Mouse (Mus musculus) liver, embryonic 15.5 days (tissue): ENCODE data around the gene Mmp23. TPM values are rescaled to one million over a fixed set of nuclear protein-coding genes. Genes with fewer than 3 reads are reported as not detected.
A peak's percentile ranks its signal among the peaks of the same experiment; 100 is the strongest.
"Not testable (repeated sequence)": the region's sequence is repeated elsewhere in the genome, so short reads cannot be mapped to it uniquely, and the experiment has no call there.

Experiments
- ATAC-seq: fragments of 200-750 bp; cut with Nextera tagmentation; 2 replicates; pipeline ENCODE4 v1.8.0; 2017; ENCODE audit warnings: moderate number of reproducible peaks, mild to moderate bottlenecking, moderate library complexity; ENCODE audit not compliant: insufficient read depth
- H3K27ac ChIP-seq: fragments of 300-500 bp; sonication (generic); replicated peaks from 2 replicates; pipeline ENCODE4 v1.5.1; 2015; ENCODE audit warnings: mild to moderate bottlenecking, inconsistent platforms
- H3K27me3 ChIP-seq: fragments of 300-500 bp; sonication (generic); 2 replicates; pipeline ENCODE4 v1.6.1; 2015; ENCODE audit warnings: mild to moderate bottlenecking, inconsistent platforms
- H3K36me3 ChIP-seq: fragments of 300-500 bp; sonication (generic); replicated peaks from 2 replicates; pipeline ENCODE4 v1.6.1; 2015; ENCODE audit warnings: moderate library complexity, mild to moderate bottlenecking, inconsistent platforms
- H3K4me1 ChIP-seq: fragments of 300-500 bp; sonication (generic); replicated peaks from 2 replicates; pipeline ENCODE4 v1.6.1; 2015; ENCODE audit warnings: inconsistent platforms
- H3K4me2 ChIP-seq: fragments of 300-500 bp; sonication (generic); 2 replicates; pipeline ENCODE4 v1.6.1; 2015; ENCODE audit warnings: moderate library complexity, mild to moderate bottlenecking, inconsistent platforms
- H3K4me3 ChIP-seq: fragments of 300-500 bp; sonication (generic); replicated peaks from 2 replicates; pipeline ENCODE4 v1.5.1; 2015; ENCODE audit warnings: mild to moderate bottlenecking, inconsistent platforms
- H3K9ac ChIP-seq: fragments of 300-500 bp; sonication (generic); 2 replicates; pipeline ENCODE4 v1.6.1; 2015; ENCODE audit warnings: moderate library complexity, mild to moderate bottlenecking, inconsistent platforms
- H3K9me3 ChIP-seq: fragments of 300-500 bp; sonication (generic); replicated peaks from 2 replicates; pipeline ENCODE4 v1.6.1; 2016; ENCODE audit warnings: inconsistent platforms
- WGBS: fragments of 180-500 bp; shearing (Covaris S2); methylation state at CpG from one replicate; pipeline ENCODE4 v1.1.7; 2015; ENCODE audit warnings: mixed read lengths; ENCODE audit not compliant: insufficient replicate concordance; 5-methylcytosine and 5-hydroxymethylcytosine counted together
- polyA plus RNA-seq: library from polyadenylated mRNA; unstranded; fragments of >200 nt; fragmentation: Nextera tagmentation; extraction: Ambion mirVana; gene quantifications from 2 replicates; pipeline ENCODE4 v1.2.1, GENCODE M21; 2015

Mmp23 gene
- polyA plus RNA-seq, 1 experiment from 2014 or later, result 4.9 TPM

DNA sequence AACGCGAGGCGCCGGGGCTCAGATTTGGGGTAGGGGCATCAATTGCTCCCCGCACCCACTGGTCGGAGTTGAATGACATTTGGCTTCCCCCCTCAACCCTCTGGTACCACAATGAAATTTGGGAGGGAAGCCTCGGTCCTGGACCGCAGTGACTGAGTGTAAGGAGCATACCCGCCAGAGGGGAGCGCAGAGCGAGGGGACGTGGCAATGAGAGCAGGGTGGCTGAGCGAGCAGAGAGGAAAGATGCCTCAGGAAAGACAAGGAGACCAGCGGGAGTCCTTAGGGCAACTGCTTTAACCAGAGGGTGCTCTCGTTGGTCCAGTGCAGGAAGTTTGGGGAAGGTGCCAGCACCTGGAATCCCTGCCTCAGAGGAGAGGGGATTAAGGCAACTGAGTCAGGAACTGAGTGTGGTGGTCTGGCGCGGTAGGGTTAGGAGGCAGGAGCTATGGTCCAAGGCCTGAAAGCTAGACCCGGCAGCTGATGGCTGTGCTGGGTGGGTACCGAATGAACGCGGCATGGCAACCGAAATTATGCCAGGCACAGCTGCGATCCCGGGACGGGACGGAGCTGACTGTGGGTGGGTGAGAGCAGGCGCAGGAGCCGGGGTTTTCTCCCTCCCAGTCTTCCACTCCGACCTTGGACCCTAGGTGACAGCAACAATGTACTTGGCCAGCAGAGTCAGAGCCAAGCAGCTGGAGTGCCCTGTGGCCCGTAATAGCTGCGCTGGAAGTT, 433 bp upstream of the Mmp23 start:
- 2% methylated on average over 31 of the region's 31 CpGs for WGBS
- H3K27ac ChIP-seq, result no peak overlapping the region
- peaks cover 30% of the 10 kb centered on the region for H3K36me3 ChIP-seq

DNA sequence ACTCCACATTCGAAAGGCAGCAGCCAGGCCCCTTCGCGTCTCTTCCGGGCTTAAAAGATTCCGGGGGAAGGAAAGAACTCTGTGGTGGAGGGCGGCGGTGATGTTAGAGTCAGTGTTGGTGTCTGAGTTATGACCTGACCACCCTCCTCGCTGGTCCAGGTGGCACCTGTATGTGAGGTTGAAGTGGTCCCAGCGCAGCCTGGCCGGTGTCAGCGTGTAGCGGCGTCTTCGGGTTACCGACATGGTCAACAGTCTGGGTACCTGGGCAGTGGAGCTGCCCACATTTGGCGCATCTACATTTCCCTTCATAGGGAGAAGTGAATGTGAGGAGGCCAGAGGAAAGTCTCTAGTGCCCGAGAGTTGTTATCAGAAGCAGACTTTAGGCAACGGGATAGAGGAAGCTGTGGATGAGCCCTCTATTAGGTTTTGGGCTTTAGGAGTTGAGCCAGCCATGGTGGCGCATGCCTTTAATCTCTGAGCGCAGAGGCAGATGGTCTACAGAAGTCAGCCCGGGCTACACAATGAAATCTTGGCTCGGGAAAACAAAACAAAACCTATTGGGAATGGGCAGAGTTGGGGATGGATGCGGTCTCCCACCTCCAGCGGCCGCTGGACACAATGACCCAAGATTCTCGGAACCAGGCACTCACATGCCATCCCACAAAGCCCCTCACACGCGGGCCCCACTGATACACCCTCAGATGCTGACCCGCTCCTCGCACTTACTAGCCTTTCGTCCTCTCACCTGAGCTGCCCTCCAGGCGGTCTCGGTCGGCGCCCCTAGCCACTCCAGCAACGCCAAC, 700 bp downstream of the Mmp23 start:
- H3K36me3 ChIP-seq, result peaks cover 41% of the 10 kb centered on the region
- no peak overlapping the region for H3K9ac ChIP-seq
- peak overlapping the region; percentile 67 for H3K4me2 ChIP-seq
- H3K4me1 ChIP-seq, result peaks cover 30% of the 10 kb centered on the region
- peak overlapping the region; percentile 28 for H3K4me3 ChIP-seq
- WGBS, result 23% methylated on average over 36 of the region's 36 CpGs
- H3K27ac ChIP-seq, result no peak overlapping the region
- no peaks in the 10 kb centered on the region for H3K9me3 ChIP-seq
- H3K27me3 ChIP-seq, result peaks cover 62% of the 10 kb centered on the region
- ATAC-seq, result no peak

More for the DNA sequence above, 433 bp upstream of the Mmp23 start:
- Histone ChIP-seq H3K4me1 (peaks cover 30% of the 10 kb centered on the region), H3K4me3 (peak overlapping the region; percentile 28; the same call in 1 of the 2 replicates), H3K9ac (no peak overlapping the region), H3K4me2 (peak overlapping the region; percentile 67), H3K27me3 (peaks cover 62% of the 10 kb centered on the region), H3K9me3 (no peaks in the 10 kb centered on the region)
- no peak for ATAC-seq

DNA sequence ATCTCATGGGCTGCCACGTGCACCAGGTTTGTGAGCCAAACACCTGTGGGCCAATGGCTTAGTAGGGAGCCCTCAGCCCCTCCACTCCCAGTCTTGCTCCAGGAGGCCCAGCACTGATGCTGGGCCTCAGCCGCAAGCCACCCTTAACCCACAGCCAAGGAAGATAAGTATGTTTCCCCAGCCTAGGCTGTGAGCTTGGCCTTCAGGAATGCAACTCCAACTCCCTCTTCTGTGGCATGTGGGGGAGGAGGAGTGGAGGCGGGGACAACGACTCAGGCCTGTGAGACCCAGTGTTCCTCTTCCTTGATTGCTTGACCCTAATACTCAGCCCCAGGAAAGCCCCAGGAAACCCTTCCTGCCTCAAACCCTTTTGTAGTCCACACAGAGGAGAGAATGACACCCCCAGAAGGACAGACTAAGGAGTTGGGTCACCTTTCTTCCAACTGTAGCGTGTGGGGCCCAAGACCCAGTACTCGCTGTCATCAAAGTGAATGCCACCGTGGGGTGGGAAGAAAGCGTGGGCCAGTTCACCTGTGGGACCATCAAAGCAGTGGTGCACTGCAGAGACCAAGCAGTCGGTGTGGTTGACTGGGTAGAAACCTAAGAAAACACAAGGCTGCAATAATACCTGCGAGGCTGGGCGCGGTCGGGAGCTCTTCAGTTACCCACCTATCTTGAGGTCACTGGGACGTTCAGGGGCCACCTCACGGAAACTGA, 1.5 kb downstream of the Mmp23 start:
- no peak overlapping the region for H3K9ac ChIP-seq
- H3K4me1 ChIP-seq, result peaks cover 30% of the 10 kb centered on the region
- no peak overlapping the region for H3K27ac ChIP-seq
- peaks cover 49% of the 10 kb centered on the region for H3K36me3 ChIP-seq
- peaks cover 60% of the 10 kb centered on the region for H3K27me3 ChIP-seq
- H3K9me3 ChIP-seq, result no peaks in the 10 kb centered on the region
- 58% methylated on average over 15 of the region's 15 CpGs for WGBS
- H3K4me2 ChIP-seq, result no peak overlapping the region
- ATAC-seq, result no peak
- H3K4me3 ChIP-seq, result no peak overlapping the region

DNA sequence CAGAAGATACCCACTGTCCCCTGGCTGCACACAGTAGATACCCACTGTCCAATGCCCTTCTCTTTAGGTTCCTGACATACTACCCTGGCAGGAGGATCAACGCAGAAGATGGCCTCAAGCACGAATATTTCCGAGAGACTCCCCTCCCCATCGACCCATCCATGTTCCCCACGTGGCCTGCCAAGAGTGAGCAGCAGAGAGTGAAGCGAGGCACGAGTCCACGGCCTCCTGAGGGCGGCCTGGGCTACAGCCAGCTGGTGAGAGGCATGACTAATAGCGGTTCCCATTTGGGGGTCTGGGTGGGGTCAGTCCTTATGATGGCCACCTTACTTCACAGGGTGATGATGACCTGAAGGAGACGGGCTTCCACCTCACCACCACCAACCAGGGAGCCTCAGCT, 3.8 kb downstream of the Mmp23 start:
- Histone ChIP-seq H3K36me3 (peaks cover 62% of the 10 kb centered on the region), H3K4me1 (peaks cover 19% of the 10 kb centered on the region), H3K9me3 (no peaks in the 10 kb centered on the region), H3K27me3 (peaks cover 39% of the 10 kb centered on the region), H3K4me3 (no peak overlapping the region), H3K4me2 (no peak overlapping the region), H3K9ac (no peak overlapping the region), H3K27ac (no peak overlapping the region)
- no peak for ATAC-seq
- WGBS, result 84% methylated on average over 11 of the region's 11 CpGs

DNA sequence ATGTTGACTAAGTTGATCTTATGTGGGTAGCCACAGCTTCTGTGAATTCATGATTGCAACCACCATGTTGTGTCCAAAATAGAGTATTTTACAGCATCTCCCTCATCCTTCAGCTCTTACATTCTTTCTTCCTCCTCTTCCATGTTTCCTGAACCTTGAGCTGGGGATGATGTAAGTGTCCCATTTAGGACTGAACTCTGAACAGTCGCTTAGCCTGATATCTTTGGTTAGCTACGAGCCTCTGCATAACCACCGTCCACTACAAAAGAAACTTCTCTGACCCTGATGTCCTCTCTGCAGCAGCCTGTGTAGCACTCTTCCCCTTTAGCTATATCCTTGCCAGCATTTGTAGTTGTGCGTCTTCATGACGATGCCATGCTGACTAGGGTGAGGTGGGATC, 7.5 kb downstream of the Mmp23 start:
- Histone ChIP-seq H3K27me3 (peaks cover 2% of the 10 kb centered on the region), H3K9ac (no peak overlapping the region), H3K4me2 (no peak overlapping the region), H3K4me3 (no peak overlapping the region), H3K4me1 (no peaks in the 10 kb centered on the region), H3K36me3 (peaks cover 87% of the 10 kb centered on the region), H3K27ac (no peak overlapping the region), H3K9me3 (no peaks in the 10 kb centered on the region)
- ATAC-seq, result no peak
- WGBS, result 85% methylated on average over 5 of the region's 5 CpGs

DNA sequence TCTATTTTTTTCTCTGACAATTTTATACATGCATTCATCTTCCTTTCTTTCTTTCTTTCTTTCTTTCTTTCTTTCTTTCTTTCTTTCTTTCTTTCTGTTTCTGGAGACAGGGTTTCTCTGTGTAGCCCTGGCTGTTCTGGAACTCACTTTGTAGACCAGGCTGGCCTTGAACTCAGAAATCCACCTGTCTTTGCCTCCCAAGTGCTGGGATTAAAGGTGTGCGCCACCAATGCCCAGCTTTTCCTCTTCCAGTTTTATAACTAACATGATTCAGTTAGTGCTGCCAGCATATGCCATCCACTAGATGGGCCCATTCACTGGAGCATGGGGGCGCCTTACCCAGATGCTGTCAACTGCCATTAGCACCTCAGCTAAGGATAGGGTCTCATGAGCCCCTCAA, 7.9 kb downstream of the Mmp23 start, which contains the start of gene Gm10563:
Gm10563 (minus strand) TSS at position 101 of the 400 bp plus-strand sequence.
- not testable (repeated sequence) for H3K27ac ChIP-seq, H3K4me2 ChIP-seq, H3K9me3 ChIP-seq, H3K9ac ChIP-seq, H3K4me1 ChIP-seq, H3K4me3 ChIP-seq, H3K27me3 ChIP-seq, ATAC-seq
- WGBS, result 87% methylated on average over 2 of the region's 2 CpGs
- peaks cover 87% of the 10 kb centered on the region for H3K36me3 ChIP-seq

DNA sequence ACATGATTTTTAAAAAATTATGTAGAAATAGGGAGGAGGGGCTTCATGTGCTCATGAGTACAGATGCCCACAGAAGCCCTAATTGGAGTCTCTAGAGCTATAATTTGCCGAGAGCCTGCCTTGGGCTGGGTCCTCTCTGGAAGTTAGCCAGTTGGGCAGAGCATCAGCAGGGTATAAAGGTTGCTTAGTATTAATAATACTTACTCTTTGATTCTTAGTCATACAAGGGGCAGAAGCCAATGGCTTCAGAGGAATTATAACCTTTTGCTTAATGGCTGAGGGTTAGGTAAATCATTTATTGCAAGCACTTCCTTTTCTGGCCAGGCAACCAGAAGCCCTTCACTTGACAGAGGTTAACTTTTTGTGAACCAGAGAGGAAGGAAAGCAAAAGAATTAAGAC, 9.7 kb downstream of the Mmp23 start:
- H3K4me3 ChIP-seq, result no peak overlapping the region
- H3K4me1 ChIP-seq, result no peaks in the 10 kb centered on the region
- H3K36me3 ChIP-seq, result peaks cover 84% of the 10 kb centered on the region
- H3K9ac ChIP-seq, result no peak overlapping the region
- H3K9me3 ChIP-seq, result no peaks in the 10 kb centered on the region
- ATAC-seq, result no peak
- H3K27ac ChIP-seq, result no peak overlapping the region
- 73% methylated on average over 1 of the region's 1 CpGs for WGBS
- H3K27me3 ChIP-seq, result no peaks in the 10 kb centered on the region
- no peak overlapping the region for H3K4me2 ChIP-seq

DNA sequence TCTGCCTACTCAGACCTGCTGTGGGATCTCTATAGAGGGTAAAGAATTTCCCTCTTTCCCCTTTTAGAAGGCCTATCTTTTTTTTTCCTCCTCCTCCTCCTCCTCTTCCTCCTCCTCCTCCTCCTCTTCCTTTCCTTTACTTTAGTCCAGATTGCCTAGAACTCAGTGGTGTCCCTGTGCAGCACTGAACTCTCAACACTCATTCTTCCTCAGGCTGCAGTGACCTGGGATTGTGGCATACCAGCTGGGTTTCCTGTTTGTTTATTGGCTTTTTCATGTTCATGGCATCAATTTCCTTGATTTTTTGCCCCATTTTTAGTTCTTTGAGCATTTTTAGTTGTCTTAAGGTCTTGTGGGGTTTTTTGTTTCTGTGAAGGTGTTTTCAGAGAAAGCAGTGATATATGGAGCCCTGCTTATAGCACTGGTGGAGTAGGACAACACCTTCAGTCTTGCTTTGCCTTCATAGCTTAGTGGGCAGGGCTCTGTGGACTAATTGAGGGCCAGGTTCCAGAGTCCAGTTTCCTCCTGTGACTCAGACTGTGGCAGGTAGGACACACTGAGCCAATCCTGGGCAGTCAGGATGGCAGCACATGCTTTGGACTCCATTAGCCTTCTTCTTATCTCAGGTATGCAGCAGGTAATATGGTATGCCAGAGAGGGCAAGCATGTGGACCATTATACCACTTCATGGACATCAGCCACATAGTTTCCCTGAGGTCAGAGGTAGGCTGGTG, 17.3 kb downstream of the Mmp23 start:
- no peak overlapping the region for H3K4me3 ChIP-seq
- no peak overlapping the region for H3K27ac ChIP-seq
- peaks cover 89% of the 10 kb centered on the region for H3K36me3 ChIP-seq
- H3K4me1 ChIP-seq, result no peaks in the 10 kb centered on the region
- H3K27me3 ChIP-seq, result no peaks in the 10 kb centered on the region
- H3K4me2 ChIP-seq, result no peak overlapping the region
- no peaks in the 10 kb centered on the region for H3K9me3 ChIP-seq
- no peak for ATAC-seq
- no peak overlapping the region for H3K9ac ChIP-seq

DNA sequence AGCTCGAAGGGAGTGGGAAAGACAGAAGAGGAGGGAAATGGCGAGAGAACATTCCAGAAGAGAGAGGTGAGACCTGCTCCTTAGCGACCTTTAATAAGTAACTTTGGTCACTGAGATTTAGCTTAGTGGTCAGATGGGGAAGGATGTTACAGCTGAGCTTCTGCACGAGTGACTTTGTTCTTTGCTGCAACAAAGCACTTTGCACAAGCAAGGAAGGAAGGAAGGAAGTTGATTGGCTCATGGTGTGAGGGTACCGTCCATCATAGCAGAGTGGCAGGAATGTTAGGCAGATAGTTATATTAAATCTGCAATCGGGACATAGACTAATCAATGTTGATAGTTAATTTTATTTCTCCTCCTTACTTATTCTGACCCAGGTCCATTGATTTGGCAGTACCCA, 22.9 kb downstream of the Mmp23 start:
- Histone ChIP-seq H3K36me3 (peaks cover 76% of the 10 kb centered on the region), H3K4me2 (no peak overlapping the region), H3K4me1 (peaks cover 4% of the 10 kb centered on the region), H3K9ac (no peak overlapping the region), H3K9me3 (no peaks in the 10 kb centered on the region), H3K4me3 (no peak overlapping the region), H3K27ac (no peak overlapping the region), H3K27me3 (no peaks in the 10 kb centered on the region)
- 62% methylated on average over 6 of the region's 6 CpGs for WGBS
- no peak for ATAC-seq

DNA sequence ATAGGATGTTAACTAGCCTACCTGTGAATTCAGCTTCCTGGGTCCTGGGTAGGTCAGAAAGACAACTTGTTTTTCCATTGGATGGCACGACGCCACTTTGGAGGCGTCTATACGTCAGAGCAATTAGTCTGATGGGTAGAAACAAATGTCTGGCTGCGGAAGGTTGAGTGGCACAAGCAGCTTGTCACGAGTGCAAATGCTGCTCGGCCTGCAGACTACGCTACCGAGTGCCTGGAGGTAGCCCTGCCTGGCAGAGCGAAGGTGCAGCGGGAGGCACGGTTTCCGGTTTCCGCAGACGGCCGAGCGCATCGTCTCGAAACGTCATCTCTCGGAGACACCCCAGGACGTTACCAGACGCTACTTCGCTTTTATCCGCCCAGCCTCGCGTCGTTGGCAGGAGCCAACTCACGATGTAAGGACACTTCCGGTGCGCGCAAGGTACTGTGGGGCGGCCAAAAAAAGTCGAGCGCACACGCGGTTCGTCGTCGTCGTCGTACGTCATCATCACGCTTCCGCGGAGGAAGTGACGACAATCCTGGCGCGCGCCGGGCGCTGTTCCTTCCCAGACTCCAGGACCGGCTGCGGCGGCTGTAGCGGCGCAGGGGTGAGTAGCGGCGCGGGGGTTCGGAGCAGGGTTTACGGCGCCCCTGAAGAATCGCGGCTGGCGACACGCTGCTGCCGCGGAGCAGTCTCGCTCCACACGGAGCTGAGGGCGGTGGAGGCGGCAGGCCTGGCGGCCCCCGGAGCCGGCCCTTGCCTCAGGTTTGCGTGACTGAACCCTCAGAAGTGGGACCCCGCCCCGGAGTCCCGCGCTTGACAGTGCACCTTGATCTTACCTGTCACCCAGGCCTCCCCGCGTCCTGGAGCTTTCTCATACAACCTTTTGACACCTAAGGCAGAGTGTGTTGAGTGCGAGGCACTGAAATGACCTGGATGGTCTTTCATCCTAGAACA, 28.6 kb downstream of the Mmp23 start, which contains the start of gene Cdk11b:
Cdk11b (plus strand) TSS at position 517 of the 954 bp plus-strand sequence.
- H3K27ac ChIP-seq, result peak within 1 kb of the TSS; percentile 94
- H3K9ac ChIP-seq, result peak within 1 kb of the TSS; percentile 74
- ATAC-seq, result peak; percentile 100
- peak within 1 kb of the TSS; percentile 73 for H3K4me2 ChIP-seq
- H3K4me1 ChIP-seq, result peaks cover 13% of the 10 kb centered on the region
- H3K9me3 ChIP-seq, result no peaks in the 10 kb centered on the region
- H3K4me3 ChIP-seq, result peak within 1 kb of the TSS; percentile 94
- under 1% methylated on average over 84 of the region's 84 CpGs for WGBS
- no peaks in the 10 kb centered on the region for H3K27me3 ChIP-seq
- H3K36me3 ChIP-seq, result peaks cover 52% of the 10 kb centered on the region
